Mouse (Mus musculus): ENCODE measurements around the gene Nif3l1. TPM values are rescaled to one million over a fixed set of nuclear protein-coding genes. Genes with fewer than 3 reads are reported as not detected.

Nif3l1 gene
- total RNA-seq (2023) = 10 to 100 TPM in 1 of 2 experiments, 1 to 10 TPM in 1; 6.9 to 12.1 TPM

DNA sequence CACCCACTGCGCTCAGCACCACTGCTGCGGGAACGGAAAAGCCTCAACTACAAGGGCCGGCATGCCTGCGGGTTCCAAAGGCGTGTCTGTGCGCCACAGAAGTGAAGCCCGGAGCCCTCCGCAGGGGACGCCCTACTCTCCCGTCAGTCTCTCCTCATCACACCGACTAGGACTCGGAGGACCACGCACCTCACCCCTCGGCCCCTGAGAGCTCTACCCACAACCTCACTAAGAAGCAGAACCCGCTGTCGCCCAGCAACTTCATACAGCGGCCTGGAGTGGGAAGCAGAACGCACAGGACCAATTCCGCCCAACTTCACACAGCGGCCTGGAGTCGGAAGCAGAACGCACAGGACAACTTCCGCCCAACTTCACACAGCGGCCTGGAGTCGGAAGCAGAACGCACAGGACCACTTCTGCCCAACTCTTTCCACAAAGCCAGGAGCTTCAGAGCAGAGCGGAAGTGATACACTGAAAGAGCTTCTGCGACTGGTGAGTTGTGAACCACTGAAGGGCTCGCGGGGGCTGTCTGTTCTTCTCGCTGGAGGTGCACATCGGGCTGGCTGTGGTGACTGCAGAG lies at the start of gene Nif3l1, which contains the start of gene Ppil3:
TSS of gene Nif3l1 (plus strand) at position 9 of the 580 bp plus-strand sequence.
TSS of gene Ppil3 (minus strand) at position 344 of the 580 bp plus-strand sequence.

DNA sequence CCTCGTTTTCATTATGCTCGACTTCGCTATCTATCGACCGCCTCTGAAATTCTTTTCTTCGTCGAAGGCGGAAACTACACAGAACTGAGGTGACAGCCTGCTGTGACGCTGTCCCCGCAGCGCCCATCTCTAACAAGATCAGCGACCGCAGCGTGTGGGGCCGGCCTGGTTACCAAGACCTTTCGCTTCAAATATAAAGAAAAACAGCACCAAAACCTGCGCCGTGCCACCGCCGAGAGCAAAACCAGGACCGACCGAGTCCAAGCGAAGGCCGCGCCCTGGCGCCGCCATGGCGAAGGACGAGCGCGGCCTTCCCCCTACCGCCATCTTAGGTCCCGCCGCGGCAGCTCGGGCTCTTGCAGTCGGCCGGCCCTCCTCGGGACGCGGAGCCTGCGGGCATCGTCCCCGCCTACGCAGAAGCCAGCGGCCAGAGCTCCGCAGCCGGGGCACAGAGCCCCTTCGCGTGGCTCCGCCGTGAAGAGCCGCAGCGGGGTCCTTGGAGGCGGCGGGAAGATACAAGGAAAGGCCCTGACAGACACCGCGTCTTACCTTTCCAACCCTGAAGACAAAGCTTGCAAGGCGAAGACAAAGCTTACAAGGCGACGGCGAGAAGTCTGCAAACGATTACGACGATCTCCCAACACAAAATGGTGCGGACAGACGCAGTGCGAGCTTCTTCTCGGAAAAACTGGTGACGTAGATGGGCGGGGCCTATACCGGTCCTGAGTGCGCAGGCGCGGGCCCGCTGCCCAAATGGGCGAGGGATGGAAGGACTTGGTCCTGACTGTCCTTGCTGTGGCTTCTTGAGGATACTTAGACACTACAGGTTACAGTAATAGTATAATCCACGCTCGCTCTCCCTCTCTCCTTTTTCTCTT lies 21.3 kb upstream of the Nif3l1 start, which contains the start of gene Clk1:
TSS of gene Clk1 (minus strand) at position 696 of the 878 bp plus-strand sequence.

DNA sequence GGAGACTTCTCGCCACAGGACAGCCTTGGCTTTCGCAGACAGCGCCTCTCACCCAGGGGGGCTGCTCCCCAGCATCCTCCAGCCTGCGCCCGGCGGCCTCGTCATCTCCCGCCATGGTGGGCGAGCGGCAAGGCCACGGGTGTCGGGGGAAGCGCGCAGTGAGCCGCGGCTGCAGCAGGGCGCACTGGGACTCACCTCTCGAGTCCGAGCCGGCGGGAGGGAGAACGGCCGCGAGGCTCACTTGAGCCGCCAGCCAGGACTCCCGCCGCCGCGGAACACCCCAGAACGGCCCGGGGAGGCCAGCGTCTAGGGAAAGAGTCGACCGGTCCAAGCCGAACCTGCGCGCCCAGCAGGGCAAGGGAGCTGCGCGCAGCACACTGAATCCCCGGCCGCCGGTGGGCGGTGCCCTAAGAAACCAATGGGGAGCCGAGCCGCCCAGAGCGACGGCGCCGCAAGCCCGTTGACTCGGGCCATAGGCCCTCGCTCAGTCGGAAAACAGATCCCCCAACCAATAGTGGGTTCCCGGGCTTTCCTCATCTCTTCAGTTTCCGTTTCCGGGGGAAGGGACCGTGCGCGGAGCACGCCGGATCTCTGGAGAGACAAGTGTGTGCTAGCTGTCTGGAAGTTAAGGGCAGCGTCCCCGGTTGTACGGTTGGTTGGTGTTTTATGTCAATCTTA lies 59.8 kb downstream of the Nif3l1 start, which contains the start of gene Orc2:
TSS of gene Orc2 (minus strand) at position 533 of the 678 bp plus-strand sequence.

Other genes starting within 250 kb of the Nif3l1 start
- gene Aox4, start 234.8 kb upstream of the Nif3l1 start, total RNA-seq (2023) = under 1 TPM in 1 of 2 experiments, not detected in 1; 0.16 TPM
- gene Aox2, start 166.8 kb upstream of the Nif3l1 start, total RNA-seq (2023) = under 1 TPM in 1 of 2 experiments, not detected in 1; 0.12 TPM
- gene Bzw1, start 52.3 kb upstream of the Nif3l1 start, total RNA-seq (2023) = 100 to 1,000 TPM; 109 to 110 TPM
- gene Clk1, start 21.1 kb upstream of the Nif3l1 start, total RNA-seq (2023) = 100 to 1,000 TPM; 866 to 913 TPM
- 10 to 100 TPM; 21.3 to 23.5 TPM for gene Ppil3, start 335 bp downstream of the Nif3l1 start, total RNA-seq (2023)
- gene Orc2, start 60.0 kb downstream of the Nif3l1 start, total RNA-seq (2023) = 10 to 100 TPM; 10.1 to 12.7 TPM
- gene Fam126b, start 141.2 kb downstream of the Nif3l1 start, total RNA-seq (2023) = 10 to 100 TPM in 1 of 2 experiments, 1 to 10 TPM in 1; 5.3 to 11.0 TPM
- 10 to 100 TPM; 40.6 to 42.1 TPM for gene Ndufb3, start 141.2 kb downstream of the Nif3l1 start, total RNA-seq (2023)